Mouse (Mus musculus) forebrain, embryonic 14.5 days (tissue): ENCODE measurements around the gene Dlgap4. TPM values are rescaled to one million over a fixed set of nuclear protein-coding genes. Genes with fewer than 3 reads are reported as not detected.

Source experiments
- ATAC-seq: fragments of 200-750 bp; cut with Nextera tagmentation; 2 replicates; pipeline ENCODE4 v1.8.0; 2017; ENCODE audit warnings: mild to moderate bottlenecking, moderate library complexity
- DNase-seq: peaks from one replicate; pipeline ENCODE4 v3.0.0-alpha.2; 2015; ENCODE audit warnings: low spot score
- H3K27ac ChIP-seq: fragments of 300-500 bp; sonication (generic); 2 replicates; pipeline ENCODE4 v1.5.1; 2014; ENCODE audit warnings: low read depth, mild to moderate bottlenecking, control low read depth, low read length, moderate library complexity
- H3K27me3 ChIP-seq: fragments of 300-500 bp; sonication (generic); replicated peaks from 2 replicates; pipeline ENCODE4 v1.6.1; 2014; ENCODE audit warnings: low read length, control low read depth, mixed read lengths; ENCODE audit not compliant: control insufficient read depth, insufficient read depth
- H3K36me3 ChIP-seq: fragments of 300-500 bp; sonication (generic); 2 replicates; pipeline ENCODE4 v1.6.1; 2014; ENCODE audit warnings: low read length, control low read depth; ENCODE audit not compliant: control insufficient read depth, insufficient read depth
- H3K4me1 ChIP-seq: fragments of 300-500 bp; sonication (generic); 2 replicates; pipeline ENCODE4 v1.6.1; 2014; ENCODE audit warnings: antibody characterized with exemption, low read length, control low read depth; ENCODE audit not compliant: control insufficient read depth, insufficient read depth
- H3K4me2 ChIP-seq: fragments of 300-500 bp; sonication (generic); 2 replicates; pipeline ENCODE4 v1.6.1; 2014; ENCODE audit warnings: mild to moderate bottlenecking, control low read depth, low read length
- H3K4me3 ChIP-seq: fragments of 300-500 bp; sonication (generic); 2 replicates; pipeline ENCODE4 v1.5.1; 2014; ENCODE audit warnings: low read depth, low read length, control low read depth
- H3K9ac ChIP-seq: fragments of 300-500 bp; sonication (generic); 2 replicates; pipeline ENCODE4 v1.6.1; 2014; ENCODE audit warnings: mild to moderate bottlenecking, low read length, control low read depth, moderate library complexity
- H3K9me3 ChIP-seq: fragments of 300-500 bp; sonication (generic); replicated peaks from 2 replicates; pipeline ENCODE4 v1.6.1; 2016; ENCODE audit warnings: low read length, control low read depth, mixed read lengths; ENCODE audit not compliant: control insufficient read depth
- WGBS: fragments of 180-500 bp; shearing (Covaris S2); extraction: QIAGEN DNeasy Blood & Tissue Kit; methylation state at CpG from one replicate; pipeline ENCODE4 v1.1.7; 2014; 5-methylcytosine and 5-hydroxymethylcytosine counted together
- polyA plus RNA-seq: library from polyadenylated mRNA; unstranded; fragments of >200 nt; fragmentation: Nextera tagmentation; extraction: Ambion mirVana; gene quantifications from 2 replicates; pipeline ENCODE4 v1.2.1, GENCODE M21; 2014

Dlgap4 gene
- polyA plus RNA-seq, 1 experiment from 2014 or later: 307 TPM

DNA sequence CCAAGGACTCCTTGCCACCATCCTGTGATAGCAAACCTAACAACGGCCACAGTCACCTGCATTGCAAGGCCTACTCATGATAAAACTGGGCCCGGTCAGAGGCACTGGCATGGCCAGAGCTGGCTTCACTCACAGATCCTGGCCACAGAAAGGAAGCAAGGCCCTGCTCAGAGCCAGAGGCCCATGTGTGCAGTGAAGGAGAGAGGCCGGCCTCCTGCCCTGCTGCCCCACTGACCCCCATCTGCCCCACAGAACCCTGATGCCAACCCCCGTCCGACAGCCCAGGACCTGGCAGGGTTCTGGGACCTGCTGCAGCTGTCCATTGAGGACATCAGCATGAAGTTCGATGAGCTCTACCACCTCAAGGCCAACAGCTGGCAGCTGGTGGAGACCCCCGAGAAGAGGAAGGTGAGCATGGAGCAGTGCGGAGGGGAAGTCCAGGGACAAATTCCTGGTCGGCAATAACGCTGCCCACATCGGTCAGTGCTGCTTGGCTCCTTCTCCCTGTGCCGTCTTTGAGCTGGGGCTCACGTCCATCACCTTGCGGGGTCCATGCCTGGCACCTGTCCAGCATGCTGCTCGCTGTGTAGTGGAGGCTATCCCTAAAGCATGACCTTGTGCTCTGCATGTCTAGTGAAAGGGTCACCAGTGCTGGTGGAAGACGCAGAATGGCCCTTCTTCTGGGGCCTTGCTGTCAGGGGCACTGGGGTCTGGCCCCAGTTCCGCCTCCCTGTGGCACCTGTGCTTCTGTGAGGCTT is 148.2 kb downstream of the Dlgap4 start:
- DNase-seq (no peak), ATAC-seq (no peak)
- H3K27ac ChIP-seq: no peak overlapping the region
- 0 out of 2 replicates have a peak, but pooled peaks cover 5% of the 10 kb centered on the region for H3K9me3 ChIP-seq
- no peak overlapping the region for H3K4me2 ChIP-seq
- H3K4me3 ChIP-seq: no peak overlapping the region
- H3K27me3 ChIP-seq: no peaks in the 10 kb centered on the region
- no peaks in the 10 kb centered on the region for H3K4me1 ChIP-seq
- WGBS: 96% methylated on average over 17 of the region's 17 CpGs
- no peak overlapping the region for H3K9ac ChIP-seq
- H3K36me3 ChIP-seq: peaks cover 84% of the 10 kb centered on the region

DNA sequence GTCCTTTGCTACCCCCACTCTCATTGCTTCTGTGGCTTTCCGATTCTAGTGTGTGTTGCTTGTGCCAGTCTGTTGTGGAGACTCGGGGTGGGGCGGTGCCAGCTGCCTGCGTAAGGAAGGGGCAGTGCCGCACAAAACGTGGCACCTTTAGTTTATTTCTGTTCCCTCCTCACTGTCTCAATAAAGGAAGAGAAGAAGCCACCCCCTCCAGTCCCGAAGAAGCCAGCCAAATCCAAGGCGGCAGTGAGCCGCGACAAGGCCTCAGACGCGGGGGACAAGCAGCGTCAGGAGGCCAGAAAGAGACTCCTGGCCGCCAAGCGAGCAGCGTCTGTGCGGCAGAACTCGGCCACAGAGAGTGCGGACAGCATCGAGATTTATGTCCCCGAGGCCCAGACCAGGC is 149.0 kb downstream of the Dlgap4 start:
- 95% methylated on average over 21 of the region's 21 CpGs for WGBS
- Histone ChIP-seq H3K27ac (no peak overlapping the region), H3K4me1 (no peaks in the 10 kb centered on the region), H3K27me3 (no peaks in the 10 kb centered on the region), H3K36me3 (peaks cover 76% of the 10 kb centered on the region), H3K4me3 (no peak overlapping the region), H3K4me2 (no peak overlapping the region), H3K9ac (no peak overlapping the region), H3K9me3 (0 out of 2 replicates have a peak, but pooled peaks cover 5% of the 10 kb centered on the region)
- DNase-seq (no peak), ATAC-seq (no peak)

- DNase-seq (no peak), ATAC-seq (no peak)
- Histone ChIP-seq H3K4me3 (no peak overlapping the region), H3K4me2 (no peak overlapping the region), H3K4me1 (no peaks in the 10 kb centered on the region), H3K9me3 (0 out of 2 replicates have a peak, but pooled peaks cover 5% of the 10 kb centered on the region), H3K27ac (no peak overlapping the region), H3K36me3 (peaks cover 70% of the 10 kb centered on the region), H3K9ac (no peak overlapping the region), H3K27me3 (no peaks in the 10 kb centered on the region)
- 78% methylated on average over 11 of the region's 11 CpGs for WGBS
These were observed 149.6 kb downstream of the Dlgap4 start for GRCm38 (mm10) chr2:156763101-156763500.

GRCm38 (mm10) chr2:156764022-156764421 is 150.5 kb downstream of the Dlgap4 start:
- no peak for DNase-seq
- WGBS: 91% methylated on average over 10 of the region's 10 CpGs
- no peak overlapping the region for H3K27ac ChIP-seq
- H3K4me2 ChIP-seq: no peak overlapping the region
- H3K36me3 ChIP-seq: peaks cover 61% of the 10 kb centered on the region
- no peak overlapping the region for H3K4me3 ChIP-seq
- H3K27me3 ChIP-seq: no peaks in the 10 kb centered on the region
- H3K9ac ChIP-seq: no peak overlapping the region
- no peaks in the 10 kb centered on the region for H3K9me3 ChIP-seq
- no peaks in the 10 kb centered on the region for H3K4me1 ChIP-seq
- no peak for ATAC-seq

DNA sequence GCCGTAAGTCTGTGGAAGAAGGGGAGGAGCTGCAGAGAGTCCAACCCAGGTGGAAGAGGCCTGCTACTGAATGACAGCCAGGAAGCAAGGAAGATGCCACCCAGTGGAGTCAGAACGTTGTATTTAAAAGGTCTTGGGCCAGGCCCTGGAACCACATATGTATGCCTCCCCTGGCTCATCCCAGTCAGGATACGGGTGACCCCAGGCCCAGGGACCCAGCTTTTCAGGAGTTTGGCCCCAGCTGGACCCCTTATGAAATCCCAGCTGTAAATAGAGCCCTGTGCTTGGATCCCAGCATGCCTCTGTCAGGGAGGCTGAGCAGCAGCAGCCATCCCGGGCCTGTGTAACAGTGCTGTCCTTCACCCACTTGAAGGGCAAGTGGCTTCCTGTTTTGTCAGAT is 151.2 kb downstream of the Dlgap4 start:
- H3K4me3 ChIP-seq: no peak overlapping the region
- no peak overlapping the region for H3K9ac ChIP-seq
- no peak overlapping the region for H3K27ac ChIP-seq
- DNase-seq (no peak), ATAC-seq (no peak)
- no peaks in the 10 kb centered on the region for H3K27me3 ChIP-seq
- H3K9me3 ChIP-seq: no peaks in the 10 kb centered on the region
- WGBS: 70% methylated on average over 4 of the region's 4 CpGs
- H3K4me2 ChIP-seq: no peak overlapping the region
- no peaks in the 10 kb centered on the region for H3K4me1 ChIP-seq
- H3K36me3 ChIP-seq: peaks cover 53% of the 10 kb centered on the region

- Histone ChIP-seq H3K27ac (no peak overlapping the region), H3K4me3 (no peak overlapping the region), H3K27me3 (no peaks in the 10 kb centered on the region), H3K9me3 (no peaks in the 10 kb centered on the region), H3K4me2 (no peak overlapping the region), H3K9ac (no peak overlapping the region), H3K36me3 (peaks cover 45% of the 10 kb centered on the region), H3K4me1 (no peaks in the 10 kb centered on the region)
- 87% methylated on average over 8 of the region's 8 CpGs for WGBS
- DNase-seq (no peak), ATAC-seq (no peak)
These were observed 152.1 kb downstream of the Dlgap4 start for GRCm38 (mm10) chr2:156765593-156765992.

- Histone ChIP-seq H3K9me3 (no peaks in the 10 kb centered on the region), H3K4me1 (no peaks in the 10 kb centered on the region), H3K4me2 (no peak overlapping the region), H3K27ac (no peak overlapping the region), H3K9ac (no peak overlapping the region), H3K4me3 (no peak overlapping the region), H3K27me3 (no peaks in the 10 kb centered on the region), H3K36me3 (peaks cover 37% of the 10 kb centered on the region)
- WGBS: 62% methylated on average over 10 of the region's 10 CpGs
- no peak for DNase-seq
- ATAC-seq: no peak; the same call in 1 of the 2 replicates
These were observed 152.9 kb downstream of the Dlgap4 start for GRCm38 (mm10) chr2:156766227-156767019.

DNA sequence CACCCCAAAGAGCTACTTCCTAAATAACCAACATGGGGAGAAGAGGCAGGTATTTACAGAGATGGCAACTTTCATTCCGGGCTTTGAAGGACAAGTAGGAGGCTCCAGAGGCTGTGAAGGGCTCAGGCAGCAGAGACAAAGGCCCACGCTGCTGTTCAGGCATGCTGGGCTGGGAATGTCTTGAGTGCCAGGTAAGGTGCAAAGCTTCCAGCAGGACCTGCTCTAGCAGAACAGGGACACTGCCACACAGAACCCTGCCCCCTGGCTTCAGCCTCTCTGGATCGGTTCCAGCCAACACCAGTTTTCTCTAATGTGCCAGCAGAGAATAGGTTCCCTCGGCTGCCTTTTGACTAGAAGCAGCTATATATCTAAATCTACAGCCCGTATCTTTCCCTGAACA is 153.6 kb downstream of the Dlgap4 start:
- Histone ChIP-seq H3K36me3 (peaks cover 30% of the 10 kb centered on the region), H3K4me2 (no peak overlapping the region), H3K9ac (no peak overlapping the region), H3K4me1 (no peaks in the 10 kb centered on the region), H3K4me3 (no peak overlapping the region), H3K27ac (no peak overlapping the region), H3K9me3 (no peaks in the 10 kb centered on the region), H3K27me3 (no peaks in the 10 kb centered on the region)
- whole genome bisulfite sequencing: 74% methylated on average over 5 of the region's 5 CpGs
- no peak for ATAC-seq
- DNase-seq: no peak

- no peaks in the 10 kb centered on the region for H3K27me3 ChIP-seq
- H3K27ac ChIP-seq: no peak overlapping the region
- ATAC-seq (no peak), DNase-seq (no peak)
- WGBS: 85% methylated on average over 12 of the region's 12 CpGs
- no peak overlapping the region for H3K4me3 ChIP-seq
- no peak overlapping the region for H3K9ac ChIP-seq
- H3K4me1 ChIP-seq: no peaks in the 10 kb centered on the region
- H3K36me3 ChIP-seq: peaks cover 8% of the 10 kb centered on the region
- no peaks in the 10 kb centered on the region for H3K9me3 ChIP-seq
- H3K4me2 ChIP-seq: no peak overlapping the region
These were observed 155.8 kb downstream of the Dlgap4 start for GRCm38 (mm10) chr2:156769274-156769673.
